9 mouse cellular contexts compared by ENCODE assay signal in the genomic region with DNA sequence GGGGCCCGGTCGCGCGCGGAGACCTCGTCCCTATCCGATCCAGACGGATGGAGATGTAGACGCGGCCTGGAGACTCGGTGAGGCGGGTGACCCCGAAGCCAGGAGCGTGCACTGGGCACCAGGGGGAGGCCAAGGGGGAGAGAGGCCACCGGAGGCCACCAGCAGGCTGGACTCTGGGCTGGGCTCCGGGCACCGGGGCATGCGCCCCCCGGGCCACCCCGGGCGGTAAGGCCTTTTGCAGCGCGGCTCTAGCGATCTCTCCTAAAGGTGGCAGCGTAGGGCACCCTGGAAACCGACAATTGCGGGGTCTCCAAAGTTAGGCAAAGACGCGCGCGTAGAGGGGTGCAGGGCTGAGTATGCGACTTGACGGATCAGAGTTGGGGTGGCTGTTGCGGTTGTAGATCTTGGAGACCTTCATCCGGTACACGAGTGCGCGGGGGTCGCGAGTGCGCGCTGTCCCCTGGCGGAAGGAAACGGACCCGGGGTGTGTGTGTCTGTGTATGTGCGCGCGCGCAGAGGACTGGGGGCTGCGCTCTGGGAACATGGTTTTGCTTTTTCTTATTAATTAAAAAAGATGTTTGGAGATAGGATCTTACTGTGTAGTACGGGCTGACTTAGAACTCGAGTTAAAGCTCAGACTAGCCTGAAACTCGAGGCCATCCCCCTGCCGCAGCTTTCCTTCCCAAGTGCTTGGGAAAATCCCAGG. TPM values are rescaled to one million over a fixed set of nuclear protein-coding genes. Genes with fewer than 3 reads are reported as not detected.
DNase-seq lines count a peak whose midpoint lies in the region; ATAC-seq and TF ChIP-seq lines count a peak whose summit lies in the region.
"Had no signal": no experiment of that assay in that cellular context is flagged by ENCODE, and none has a peak within 500 bp of the region (broad histone marks: within the 10 kb centered on the region; RNA-seq: fewer than 3 reads in every experiment).

No protein-coding gene starts in this region.

- peak; percentile 36 for ATAC-seq in intestine, embryonic 15.5 days
- peak; percentile 29 for ATAC-seq in midbrain, postnatal 0 days (ENCODE audit: low FRiP score)
- ATAC-seq in stomach, postnatal 0 days (ENCODE audit: low FRiP score, low TSS enrichment) = peak; percentile 24

- H3K9ac ChIP-seq in intestine, embryonic 15.5 days = peak overlapping the region; percentile 97
- H3K9ac ChIP-seq in liver, adult 2 months (ENCODE audit: low read depth, low read length) = peak overlapping the region; percentile 87
- H3K9ac ChIP-seq in midbrain, postnatal 0 days (replicated peaks; ENCODE audit: low read length, poor library complexity, severe bottlenecking) = peak overlapping the region; percentile 86
- H3K9ac ChIP-seq in stomach, postnatal 0 days (ENCODE audit: low read length) = peak overlapping the region; percentile 87

- DNase-seq in layer of hippocampus, adult 11-12 months (ENCODE audit: low spot score) = peak; percentile 59
- no peak for DNase-seq in layer of hippocampus, adult 8-10 months (ENCODE audit: low spot score in 2 of 2)
- DNase-seq in brain, adult 2 months (ENCODE audit: low read depth, low spot score) = peak; percentile 52
- DNase-seq in frontal cortex, postnatal 36 days (ENCODE audit: low spot score in 2 of 2) = peak; percentile 36 to 58
- no peak for DNase-seq in liver, adult 2 months (ENCODE audit: extremely low read depth, low read depth, low spot score)
- DNase-seq in midbrain, postnatal 0 days (ENCODE audit: low spot score) = peak; percentile 53
- peak; percentile 73 for DNase-seq in stomach, postnatal 0 days (ENCODE audit: low spot score)

- WGBS in intestine, embryonic 15.5 days = under 1% methylated on average over 54 of the region's 54 CpGs
- under 1% methylated on average over 54 of the region's 54 CpGs for WGBS in liver, adult 2 months
- WGBS in midbrain, postnatal 0 days = under 1% methylated on average over 50 of the region's 54 CpGs
- under 1% methylated on average over 54 of the region's 54 CpGs for WGBS in stomach, postnatal 0 days

- no peak for TF ChIP-seq EP300 in stomach, postnatal 0 days (optimal IDR thresholded peaks at IDR 0.05)

- TF ChIP-seq CTCF in liver, adult 2 months (IDR thresholded peaks at IDR 0.05; ENCODE audit: low read depth, low read length) = peak; percentile 11; the same call in 1 of the 2 replicates
- peak; percentile 36 for TF ChIP-seq CTCF in midbrain, postnatal 0 days (IDR thresholded peaks at IDR 0.05)
- no peak; the same call in none of the 2 replicates for TF ChIP-seq CTCF in stomach, postnatal 0 days (IDR thresholded peaks at IDR 0.05; ENCODE audit: low read depth)

- TF ChIP-seq POLR2A in liver, adult 2 months (IDR thresholded peaks at IDR 0.05; ENCODE audit: extremely low read depth, insufficient read depth, low read length) = no peak

- H3K27ac ChIP-seq in intestine, embryonic 15.5 days = peak overlapping the region; percentile 96
- H3K27ac ChIP-seq in liver, adult 2 months (replicated peaks; ENCODE audit: insufficient read depth, low read depth, low read length) = peak overlapping the region; percentile 31
- H3K27ac ChIP-seq in midbrain, postnatal 0 days (ENCODE audit: low read depth, low read length) = peak overlapping the region; percentile 82
- H3K27ac ChIP-seq in stomach, postnatal 0 days (replicated peaks) = peak overlapping the region; percentile 88

- peaks cover 20% of the 10 kb centered on the region for H3K36me3 ChIP-seq in intestine, embryonic 15.5 days
- no peaks in the 10 kb centered on the region for H3K36me3 ChIP-seq in liver, adult 2 months (ENCODE audit: control insufficient read depth, insufficient read depth, low read length)
- peaks cover 10% of the 10 kb centered on the region; the same call in 1 of the 2 replicates for H3K36me3 ChIP-seq in midbrain, postnatal 0 days (ENCODE audit: insufficient read depth, low read length)
- H3K36me3 ChIP-seq in stomach, postnatal 0 days (ENCODE audit: control insufficient read depth, insufficient read depth, low read length) = peaks cover 2% of the 10 kb centered on the region; the same call in 1 of the 2 replicates

- no peaks in the 10 kb centered on the region for H3K9me3 ChIP-seq in intestine, embryonic 15.5 days
- H3K9me3 ChIP-seq in midbrain, postnatal 0 days (ENCODE audit: low read length) = no peaks in the 10 kb centered on the region
- H3K9me3 ChIP-seq in stomach, postnatal 0 days (ENCODE audit: control insufficient read depth, low read length) = no peaks in the 10 kb centered on the region

- H3K4me1 ChIP-seq in intestine, embryonic 15.5 days (replicated peaks) = peaks cover 46% of the 10 kb centered on the region
- H3K4me1 ChIP-seq in liver, adult 2 months (ENCODE audit: control insufficient read depth, insufficient read depth, low read length) = peaks cover 8% of the 10 kb centered on the region
- peaks cover 4% of the 10 kb centered on the region; the same call in 1 of the 2 replicates for H3K4me1 ChIP-seq in midbrain, postnatal 0 days (ENCODE audit: insufficient read depth, low read length)
- peaks cover 7% of the 10 kb centered on the region; the same call in 1 of the 2 replicates for H3K4me1 ChIP-seq in stomach, postnatal 0 days (replicated peaks; ENCODE audit: control insufficient read depth, insufficient read depth)

- H3K4me2 ChIP-seq in intestine, embryonic 15.5 days (replicated peaks) = peak overlapping the region; percentile 92
- peak overlapping the region; percentile 90 for H3K4me2 ChIP-seq in midbrain, postnatal 0 days (ENCODE audit: low read depth, low read length, poor library complexity, severe bottlenecking)
- peak overlapping the region; percentile 88 for H3K4me2 ChIP-seq in stomach, postnatal 0 days (replicated peaks; ENCODE audit: low read depth)

- no peaks in the 10 kb centered on the region for H3K79me2 ChIP-seq in liver, adult 2 months (ENCODE audit: control insufficient read depth, insufficient read depth, low read length)

- peaks cover 10% of the 10 kb centered on the region for H3K27me3 ChIP-seq in intestine, embryonic 15.5 days (replicated peaks)
- no peaks in the 10 kb centered on the region for H3K27me3 ChIP-seq in liver, adult 2 months (ENCODE audit: control insufficient read depth, insufficient read depth, low read length)
- H3K27me3 ChIP-seq in midbrain, postnatal 0 days (ENCODE audit: insufficient read depth, low read length) = peaks cover 12% of the 10 kb centered on the region
- no peaks in the 10 kb centered on the region for H3K27me3 ChIP-seq in stomach, postnatal 0 days (ENCODE audit: control insufficient read depth, insufficient read depth, low read length)

- peak overlapping the region; percentile 98 for H3K4me3 ChIP-seq in intestine, embryonic 15.5 days (replicated peaks)
- peak overlapping the region; percentile 88 for H3K4me3 ChIP-seq in liver, adult 2 months (ENCODE audit: insufficient read depth, low read depth, low read length)
- H3K4me3 ChIP-seq in midbrain, postnatal 0 days (ENCODE audit: low read depth, low read length) = peak overlapping the region; percentile 89
- H3K4me3 ChIP-seq in stomach, postnatal 0 days (ENCODE audit: low read depth, low read length) = peak overlapping the region; percentile 96

RNA-seq across cellular contexts. Expression of a gene that starts 0.6 kb away (rescaled TPM):
- total RNA-seq in layer of hippocampus, adult 8-10 months (2022) = 10 to 100 TPM in 1 of 4 experiments, 1 to 10 TPM in 3; 6.6 to 11.8 (median 7.5) TPM
- polyA plus RNA-seq in intestine, embryonic 15.5 days (2015; fragmentation: Nextera tagmentation; extraction: Ambion mirVana) = 18.7 and 19.0 TPM in 2 replicates
- total RNA-seq in liver, adult 2 months (2014; rRNA removed) = 0.37 and 0.74 TPM in 2 replicates
- 0.69 and 1.7 TPM in 2 replicates for polyA plus RNA-seq in liver, adult 2 months (2012; rRNA removed)
- total RNA-seq in midbrain, postnatal 0 days (2014; rRNA removed) = 9.0 and 9.5 TPM in 2 replicates
- 3.1 and 3.3 TPM in 2 replicates for polyA plus RNA-seq in midbrain, postnatal 0 days (2015; fragmentation: Nextera tagmentation; extraction: Ambion mirVana)
- 3.2 and 3.5 TPM in 2 replicates for polyA plus RNA-seq in stomach, postnatal 0 days (2015; fragmentation: Nextera tagmentation; extraction: Ambion mirVana)

RNA-seq across cellular contexts. Expression of a gene that starts 6.5 kb away (rescaled TPM):
- total RNA-seq in layer of hippocampus, adult 8-10 months (2022) = 100 to 1,000 TPM; 340 to 392 (median 347) TPM
- polyA plus RNA-seq in intestine, embryonic 15.5 days (2015; fragmentation: Nextera tagmentation; extraction: Ambion mirVana) = 108 and 116 TPM in 2 replicates
- total RNA-seq in liver, adult 2 months (2014; rRNA removed) = 12.4 and 15.5 TPM in 2 replicates
- 78.8 and 80.0 TPM in 2 replicates for polyA plus RNA-seq in liver, adult 2 months (2012; rRNA removed)
- 108 and 118 TPM in 2 replicates for total RNA-seq in midbrain, postnatal 0 days (2014; rRNA removed)
- 301 and 323 TPM in 2 replicates for polyA plus RNA-seq in midbrain, postnatal 0 days (2015; fragmentation: Nextera tagmentation; extraction: Ambion mirVana)
- polyA plus RNA-seq in stomach, postnatal 0 days (2015; fragmentation: Nextera tagmentation; extraction: Ambion mirVana) = 160 and 174 TPM in 2 replicates

RNA-seq across cellular contexts. Expression of a gene that starts 10.7 kb away (rescaled TPM):
- total RNA-seq in layer of hippocampus, adult 8-10 months (2022) = 1 to 10 TPM; 6.3 to 8.3 (median 7.6) TPM
- 0.52 and 1.1 TPM in 2 replicates for polyA plus RNA-seq in intestine, embryonic 15.5 days (2015; fragmentation: Nextera tagmentation; extraction: Ambion mirVana)
- 0.18 and 0.60 TPM in 2 replicates for total RNA-seq in liver, adult 2 months (2014; rRNA removed)
- 1.5 and 1.9 TPM in 2 replicates for polyA plus RNA-seq in liver, adult 2 months (2012; rRNA removed)
- 6.1 and 9.6 TPM in 2 replicates for total RNA-seq in midbrain, postnatal 0 days (2014; rRNA removed)
- polyA plus RNA-seq in midbrain, postnatal 0 days (2015; fragmentation: Nextera tagmentation; extraction: Ambion mirVana) = 4.4 and 5.5 TPM in 2 replicates
- polyA plus RNA-seq in stomach, postnatal 0 days (2015; fragmentation: Nextera tagmentation; extraction: Ambion mirVana) = 0.79 and 0.99 TPM in 2 replicates

RNA-seq across cellular contexts. Expression of a gene that starts 16.8 kb away (rescaled TPM):
- total RNA-seq in layer of hippocampus, adult 8-10 months (2022) = not detected
- 17.7 TPM in 1 of 2 replicates, not detected in the other for polyA plus RNA-seq in intestine, embryonic 15.5 days (2015; fragmentation: Nextera tagmentation; extraction: Ambion mirVana)
- not detected in 2 replicates for total RNA-seq in liver, adult 2 months (2014; rRNA removed)
- not detected in 2 replicates for polyA plus RNA-seq in liver, adult 2 months (2012; rRNA removed)
- not detected in 2 replicates for total RNA-seq in midbrain, postnatal 0 days (2014; rRNA removed)
- polyA plus RNA-seq in midbrain, postnatal 0 days (2015; fragmentation: Nextera tagmentation; extraction: Ambion mirVana) = 7.4 and 17.3 TPM in 2 replicates
- 8.9 and 18.0 TPM in 2 replicates for polyA plus RNA-seq in stomach, postnatal 0 days (2015; fragmentation: Nextera tagmentation; extraction: Ambion mirVana)
- total RNA-seq: adrenal gland, postnatal 4 days had no signal

RNA-seq across cellular contexts. Expression of a gene that starts 18.8 kb away (rescaled TPM):
- total RNA-seq in layer of hippocampus, adult 8-10 months (2022) = 10 to 100 TPM; 50.4 to 61.2 (median 57.1) TPM
- 37.3 and 39.8 TPM in 2 replicates for polyA plus RNA-seq in intestine, embryonic 15.5 days (2015; fragmentation: Nextera tagmentation; extraction: Ambion mirVana)
- 5.9 and 8.2 TPM in 2 replicates for total RNA-seq in liver, adult 2 months (2014; rRNA removed)
- 29.9 and 30.6 TPM in 2 replicates for polyA plus RNA-seq in liver, adult 2 months (2012; rRNA removed)
- 75.9 and 79.6 TPM in 2 replicates for total RNA-seq in midbrain, postnatal 0 days (2014; rRNA removed)
- polyA plus RNA-seq in midbrain, postnatal 0 days (2015; fragmentation: Nextera tagmentation; extraction: Ambion mirVana) = 54.9 and 55.3 TPM in 2 replicates
- polyA plus RNA-seq in stomach, postnatal 0 days (2015; fragmentation: Nextera tagmentation; extraction: Ambion mirVana) = 25.6 and 29.7 TPM in 2 replicates

Comparison
In these comparisons a context has a peak if more than half of its experiments do, and no peak if none do; other contexts are left out.
1. DNase-seq: peak in layer of hippocampus, adult 11-12 months (single experiment), brain, adult 2 months (single experiment), frontal cortex, postnatal 36 days (2 of 2), midbrain, postnatal 0 days (single experiment) and stomach, postnatal 0 days (single experiment); none in layer of hippocampus, adult 8-10 months (0 of 2) and liver, adult 2 months (single experiment).
2. H3K27ac ChIP-seq: peak in every context shown above with its lines; median percentile 96 in intestine, embryonic 15.5 days; 88 in stomach, postnatal 0 days; 82 in midbrain, postnatal 0 days; 31 in liver, adult 2 months.
3. Peak in every context shown above with its lines, with median percentiles within 50 percentile points of each other: ATAC-seq, H3K4me2 ChIP-seq, H3K4me3 ChIP-seq and H3K9ac ChIP-seq.